Mouse (Mus musculus) right cerebral cortex, adult 18-20 months (tissue): ENCODE data around the gene St3gal5.
A peak's percentile ranks its signal among the peaks of the same experiment; 100 is the strongest.

ENCODE experiments used
- DNase-seq: peaks from one replicate; pipeline ENCODE4 v3.0.0; 2022; ENCODE audit warnings: mixed read lengths

The St3gal5 gene

GRCm38 (mm10) chr6:72171391-72171790, 74.0 kb downstream of the St3gal5 start:
- DNase-seq: no peak

- DNase-seq: no peak
Observed at GRCm38 (mm10) chr6:72173350-72173749, 76.0 kb downstream of the St3gal5 start.

- no peak for DNase-seq
Observed at GRCm38 (mm10) chr6:72175419-72175818, 78.0 kb downstream of the St3gal5 start.

GRCm38 (mm10) chr6:72176004-72176403, 78.6 kb downstream of the St3gal5 start:
- DNase-seq: no peak

- no peak for DNase-seq
Observed at GRCm38 (mm10) chr6:72177417-72177816, 80.0 kb downstream of the St3gal5 start.

- DNase-seq: no peak
Observed at GRCm38 (mm10) chr6:72179006-72179405, 81.6 kb downstream of the St3gal5 start.

- DNase-seq: no peak
Observed at GRCm38 (mm10) chr6:72179562-72180502, 82.4 kb downstream of the St3gal5 start.

- no peak for DNase-seq
Observed at GRCm38 (mm10) chr6:72184576-72184975, 87.2 kb downstream of the St3gal5 start.

- peak; percentile 68 for DNase-seq
Observed at GRCm38 (mm10) chr6:72185893-72186490, 88.6 kb downstream of the St3gal5 start.

- no peak for DNase-seq
Observed at GRCm38 (mm10) chr6:72186809-72187208, 89.4 kb downstream of the St3gal5 start.

GRCm38 (mm10) chr6:72189061-72189863, 91.9 kb downstream of the St3gal5 start:
- DNase-seq: no peak

GRCm38 (mm10) chr6:72190120-72190519, 92.7 kb downstream of the St3gal5 start:
- DNase-seq: no peak

- no peak for DNase-seq
Observed at GRCm38 (mm10) chr6:72190577-72190976, 93.2 kb downstream of the St3gal5 start.

GRCm38 (mm10) chr6:72196660-72197059, 99.3 kb downstream of the St3gal5 start:
- no peak for DNase-seq

GRCm38 (mm10) chr6:72197515-72197914, 100.1 kb downstream of the St3gal5 start:
- DNase-seq: no peak

- DNase-seq: no peak
Observed at GRCm38 (mm10) chr6:72200595-72201256, 103.3 kb downstream of the St3gal5 start.

GRCm38 (mm10) chr6:72202732-72203131, 105.3 kb downstream of the St3gal5 start:
- DNase-seq: no peak

GRCm38 (mm10) chr6:72203279-72203678, 105.9 kb downstream of the St3gal5 start:
- DNase-seq: no peak
